Mouse (Mus musculus) T-cell, adult 2 months (primary cell): ENCODE results near the gene Sept11.

Source experiments
- DNase-seq: peaks from one replicate; pipeline ENCODE4 v3.0.0; 2022; ENCODE audit warnings: low spot score

The Sept11 gene

DNA sequence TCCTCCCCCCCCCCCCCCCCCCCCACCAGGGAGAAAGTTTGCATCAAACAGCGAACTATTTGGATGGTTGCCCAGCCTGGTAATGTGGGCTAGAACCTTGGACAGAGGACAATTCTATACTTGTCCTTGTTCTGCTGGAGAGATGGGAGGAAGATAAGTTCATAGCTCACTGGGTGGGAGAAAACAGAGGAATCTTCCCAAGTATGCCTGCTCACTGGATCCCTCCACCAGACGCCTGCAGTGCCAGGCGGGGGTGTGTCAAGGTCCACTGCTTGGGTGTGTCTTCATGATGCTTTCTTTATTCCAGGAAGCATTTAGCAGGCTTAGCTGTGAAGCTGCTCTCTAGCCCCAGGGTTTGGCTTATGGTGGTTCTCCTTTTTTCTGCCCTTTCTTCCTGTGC is 34.5 kb downstream of the Sept11 start:
- DNase-seq: no peak

- DNase-seq: no peak
Measured at GRCm38 (mm10) chr5:93128765-93129164, 35.5 kb downstream of the Sept11 start.

- DNase-seq: no peak
Measured at GRCm38 (mm10) chr5:93129953-93130352, 36.7 kb downstream of the Sept11 start.

DNA sequence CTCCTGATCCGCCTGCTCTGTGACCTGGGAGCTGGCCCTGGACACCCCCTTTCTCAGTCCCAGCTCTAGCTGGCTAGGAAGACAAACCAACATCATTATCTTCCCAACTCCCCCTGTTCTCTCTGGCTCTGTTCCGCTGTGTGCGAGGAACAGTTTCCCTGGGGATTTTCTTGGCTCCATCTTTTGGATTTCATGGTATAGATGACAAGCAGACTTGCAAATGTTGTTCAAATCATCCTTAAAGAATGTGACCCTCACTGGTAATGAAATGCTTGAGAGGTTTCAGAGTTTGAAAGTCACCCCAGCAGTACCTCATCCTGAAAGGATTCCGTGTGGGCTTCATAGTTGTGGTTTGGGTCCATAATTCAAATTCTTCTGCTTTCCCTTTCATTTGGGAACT is 38.2 kb downstream of the Sept11 start:
- no peak for DNase-seq

DNA sequence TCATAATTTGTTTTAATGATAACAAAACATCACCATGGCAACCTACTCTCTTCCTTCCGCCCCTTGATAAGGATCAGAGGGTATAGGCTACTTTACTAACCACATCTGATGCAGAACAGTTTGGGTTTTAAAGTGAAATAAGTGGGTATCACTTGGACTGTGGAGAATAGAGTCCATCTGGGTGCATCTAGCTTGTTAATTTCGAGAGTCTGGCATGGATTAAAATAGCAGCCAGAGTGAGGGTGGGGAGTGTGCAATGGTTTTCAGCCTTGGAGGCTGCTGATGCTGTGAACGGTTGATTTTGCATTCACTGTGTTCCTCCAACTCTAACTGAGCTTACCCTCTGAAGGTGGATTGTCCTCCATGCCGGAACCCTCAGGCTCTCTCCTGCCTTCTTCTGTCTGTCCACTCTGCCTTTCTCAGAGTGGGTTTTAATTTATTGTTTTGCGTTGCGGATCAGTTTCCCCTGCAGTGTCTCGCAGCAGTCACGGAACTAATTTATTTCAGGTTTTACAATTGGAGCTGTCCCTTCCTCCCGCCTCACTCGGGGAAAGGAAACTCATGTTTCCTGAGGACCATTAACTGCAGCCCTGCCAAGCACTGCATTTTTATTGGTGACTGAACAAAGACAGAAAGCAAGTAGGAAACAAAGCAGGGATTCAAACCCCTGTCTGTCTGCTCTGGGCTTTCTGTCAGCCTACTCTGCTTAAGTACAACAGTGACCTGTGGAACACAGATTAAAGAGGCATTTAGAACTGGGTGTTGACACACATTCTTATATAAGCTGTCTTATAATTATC is 40.4 kb downstream of the Sept11 start:
- DNase-seq: no peak

- no peak for DNase-seq
Measured at GRCm38 (mm10) chr5:93135368-93136107, 42.3 kb downstream of the Sept11 start.

DNA sequence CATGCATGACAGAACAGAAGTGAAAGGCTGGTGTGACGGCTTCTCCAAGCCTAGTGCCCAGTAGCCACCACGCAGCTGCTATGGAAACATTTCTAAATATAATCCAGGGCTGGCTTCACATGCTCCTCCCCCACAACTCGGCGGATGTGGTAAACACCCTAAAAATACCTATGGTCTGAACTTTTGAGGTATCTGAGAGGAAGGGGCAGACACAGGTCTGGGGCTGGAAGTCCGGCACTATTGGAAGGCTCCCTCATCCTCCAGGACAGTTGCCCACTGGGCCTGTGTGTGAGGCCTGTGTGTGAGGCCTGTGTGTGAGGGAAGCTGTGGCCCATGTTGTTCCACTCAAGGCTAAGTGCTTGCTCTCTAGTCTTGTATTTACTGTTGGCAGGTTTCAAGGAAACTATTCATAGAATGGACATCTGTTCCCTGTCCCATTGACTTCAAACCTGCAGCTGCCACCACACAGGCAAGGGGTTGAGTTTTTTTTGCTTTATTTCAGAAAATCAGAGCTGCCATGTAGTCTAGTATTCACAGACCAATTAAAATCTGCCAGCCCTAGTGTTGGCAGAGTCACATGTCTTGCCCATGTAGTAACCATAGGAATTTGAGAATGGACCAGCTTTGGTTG is 43.8 kb downstream of the Sept11 start:
- peak; percentile 47 for DNase-seq

DNA sequence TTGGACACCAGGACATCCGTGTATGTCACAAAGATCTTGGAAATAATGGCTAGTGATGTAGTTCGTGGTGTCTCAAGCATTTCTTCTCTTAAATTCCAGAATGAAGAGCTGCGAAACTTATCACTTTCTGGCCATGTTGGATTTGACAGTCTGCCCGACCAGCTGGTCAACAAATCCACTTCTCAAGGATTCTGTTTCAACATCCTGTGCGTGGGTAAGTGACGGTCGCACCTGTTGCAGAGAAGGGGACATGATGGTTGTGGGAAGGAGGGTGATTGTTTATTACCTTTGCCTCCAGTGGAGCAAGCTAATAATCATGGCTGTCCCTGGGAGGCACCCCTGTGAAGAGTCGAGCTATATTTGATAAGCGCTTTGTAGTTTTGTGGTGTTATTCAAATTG is 46.1 kb downstream of the Sept11 start:
- no peak for DNase-seq

- no peak for DNase-seq
Measured at GRCm38 (mm10) chr5:93140747-93141146, 47.5 kb downstream of the Sept11 start.

GRCm38 (mm10) chr5:93143360-93144091 is 50.3 kb downstream of the Sept11 start:
- DNase-seq: no peak

- DNase-seq: no peak
Measured at GRCm38 (mm10) chr5:93144874-93145273, 51.6 kb downstream of the Sept11 start.

- DNase-seq: no peak
Measured at GRCm38 (mm10) chr5:93145504-93145903, 52.3 kb downstream of the Sept11 start.

DNA sequence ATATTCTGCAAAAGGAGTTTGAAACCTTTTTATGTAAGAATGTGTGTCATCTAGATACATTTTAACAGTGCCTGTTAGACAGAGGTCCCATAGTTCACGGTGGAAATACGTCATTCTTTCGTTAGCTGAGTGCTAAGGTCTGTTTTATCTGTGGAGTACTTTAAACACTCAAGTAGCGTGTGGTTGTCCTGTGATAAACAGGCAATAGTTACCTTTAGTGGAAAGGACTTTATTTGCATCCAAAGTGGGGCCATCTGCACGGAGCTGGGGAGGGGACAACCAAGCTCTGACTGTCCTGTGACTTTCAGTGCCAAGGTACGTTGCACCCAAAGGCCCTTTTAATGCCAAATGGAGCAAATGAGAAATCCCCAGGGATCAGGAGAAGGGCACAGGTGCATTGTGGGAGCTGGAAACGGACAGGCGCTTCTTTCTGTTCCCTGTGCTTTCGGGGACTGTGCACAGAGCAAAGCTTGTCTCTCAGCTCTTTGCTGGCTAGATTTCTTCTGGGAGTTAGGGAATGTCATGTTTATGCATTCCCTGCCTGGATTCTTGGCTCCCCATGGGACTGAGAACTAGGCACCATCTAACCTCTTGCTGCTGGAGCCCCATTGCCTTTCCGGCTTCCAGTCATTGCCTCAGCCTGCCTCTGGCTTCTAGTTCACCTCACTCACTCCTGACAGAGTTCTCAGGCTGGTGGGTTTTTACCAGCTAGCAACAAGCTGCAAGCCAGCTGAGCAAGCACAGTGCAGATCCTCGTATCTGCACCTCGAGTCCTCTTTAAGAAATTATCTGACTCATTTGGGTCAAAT is 56.9 kb downstream of the Sept11 start:
- DNase-seq: no peak

DNA sequence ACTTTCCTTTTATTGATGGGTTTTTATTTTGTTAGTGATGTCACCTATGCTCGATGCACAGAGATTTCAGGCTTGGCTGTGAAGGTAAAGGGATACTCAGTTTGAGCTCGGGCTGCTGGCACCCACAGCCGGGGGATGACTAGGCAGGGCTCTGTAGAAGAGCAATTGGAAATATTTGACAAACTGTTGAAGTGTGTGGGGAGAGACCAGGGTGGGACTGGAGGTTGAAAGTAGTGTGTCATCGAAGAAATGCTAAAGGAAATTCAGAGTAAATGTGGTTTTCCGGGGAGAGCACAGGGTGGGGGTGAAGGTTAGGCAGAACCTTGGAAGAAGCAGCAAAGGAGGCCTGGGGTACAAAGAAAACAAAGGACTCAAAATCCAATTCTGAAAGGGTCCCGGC is 58.7 kb downstream of the Sept11 start:
- DNase-seq: peak; percentile 43

DNA sequence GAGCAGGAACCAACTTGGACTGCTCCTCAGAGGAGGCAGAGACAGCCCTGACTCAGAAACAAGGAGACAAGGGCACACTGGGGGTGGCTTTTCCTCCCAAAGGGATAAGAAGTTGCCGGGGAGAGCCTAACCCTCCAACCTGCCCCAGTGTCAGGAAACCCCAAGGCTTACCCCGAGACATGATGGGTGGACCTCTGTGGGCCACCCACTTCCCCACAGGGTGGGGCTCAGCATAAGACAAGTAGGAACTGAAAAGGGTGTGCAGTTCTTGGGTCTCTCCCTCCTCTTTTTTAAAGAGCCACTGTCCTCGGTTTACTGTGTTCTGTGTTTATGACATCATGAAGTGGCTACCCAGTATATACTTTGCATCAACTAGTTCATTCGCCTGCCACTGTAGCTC is 59.2 kb downstream of the Sept11 start:
- peak; percentile 32 for DNase-seq

- no peak for DNase-seq
Measured at GRCm38 (mm10) chr5:93154401-93154800, 61.2 kb downstream of the Sept11 start.

GRCm38 (mm10) chr5:93163541-93163940 is 70.3 kb downstream of the Sept11 start:
- DNase-seq: no peak

DNA sequence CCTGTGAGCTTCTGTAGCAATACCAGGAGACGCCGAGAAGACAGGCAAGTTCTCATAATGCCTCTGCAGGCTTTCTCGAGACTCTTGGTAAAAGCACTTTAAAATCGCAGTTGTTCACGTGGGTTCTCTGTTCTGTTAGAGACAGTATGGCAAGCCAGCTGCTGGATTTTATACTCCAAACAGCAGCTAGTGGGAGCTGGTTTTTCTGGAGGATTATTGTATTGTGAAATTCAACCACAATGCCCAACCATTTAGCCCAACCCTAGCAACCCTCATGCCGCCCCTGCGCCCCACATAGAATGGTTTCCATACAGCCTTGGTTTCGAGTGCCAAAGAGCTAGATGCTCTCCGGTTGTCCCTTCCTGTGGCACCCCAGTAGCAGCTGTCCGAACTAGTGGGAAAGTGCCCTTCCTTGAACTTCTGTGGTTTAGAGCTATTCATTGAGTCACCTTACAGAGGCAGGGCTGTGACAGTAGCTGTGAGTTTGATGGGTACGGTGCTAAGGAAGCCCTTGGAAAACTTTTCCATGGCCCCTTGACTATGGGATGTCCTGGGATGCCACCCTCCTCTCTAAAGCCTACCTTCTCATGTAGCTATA is 74.8 kb downstream of the Sept11 start:
- DNase-seq: no peak

GRCm38 (mm10) chr5:93168654-93169053 is 75.4 kb downstream of the Sept11 start:
- no peak for DNase-seq

DNA sequence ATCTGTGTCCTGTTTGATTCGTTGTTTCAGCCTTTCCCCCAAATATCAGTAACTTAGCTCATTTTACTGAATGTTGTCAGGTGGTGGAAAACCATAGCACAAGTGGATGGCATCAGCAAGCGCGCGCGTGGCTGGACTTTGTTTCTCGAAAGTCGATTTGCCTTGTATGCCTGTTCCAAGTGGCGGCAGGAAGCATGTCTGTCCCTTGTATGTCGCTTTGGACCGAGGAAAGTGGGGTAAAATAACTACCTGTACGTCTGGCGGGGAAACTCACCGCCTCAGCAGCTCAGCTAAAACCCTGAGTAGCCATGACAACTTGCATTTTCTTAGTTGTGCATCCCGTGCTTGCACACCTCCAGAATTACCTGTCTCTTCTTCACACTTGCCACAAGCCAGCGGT is 78.2 kb downstream of the Sept11 start:
- no peak for DNase-seq

DNA sequence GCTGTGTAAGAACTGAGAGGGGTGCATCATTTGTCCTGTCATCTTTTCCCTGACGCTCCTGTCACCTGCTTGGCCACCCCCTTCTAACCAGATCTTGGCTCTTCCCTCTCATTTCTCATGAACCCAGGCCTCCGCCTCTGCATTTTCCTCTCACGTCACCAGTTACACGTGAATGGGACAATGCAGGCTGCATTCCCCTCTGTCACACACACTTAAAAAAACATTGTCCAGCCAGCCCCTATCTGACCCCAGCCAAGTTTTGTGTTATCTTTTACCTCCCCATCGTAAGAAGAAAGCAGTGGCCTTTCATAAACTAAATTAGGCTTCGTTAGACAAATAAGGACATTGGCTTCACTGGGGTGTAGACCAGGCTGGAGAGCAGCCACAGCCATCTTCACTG is 79.3 kb downstream of the Sept11 start:
- no peak for DNase-seq
